Mouse (Mus musculus) activated CD4-positive, CD25-positive, alpha-beta regulatory T cell, adult 4 months (primary cell): Measurements from ENCODE around the gene Col25a1. TPM values are rescaled to one million over a fixed set of nuclear protein-coding genes. Genes with fewer than 3 reads are reported as not detected.

Experiments used
- ATAC-seq: one replicate; pipeline ENCODE4 v1.8.0; 2017
- polyA plus RNA-seq, 2 experiments: library from polyadenylated mRNA; unstranded; fragments of 100-300 nt; shearing (Covaris generic); gene quantifications; one replicate each; pipeline ENCODE4 v1.2.1; 2017

Gene Col25a1
- polyA plus RNA-seq, 2 experiments from 2014 or later, result 0.30 TPM; not detected in 1

GRCm38 (mm10) chr3:130584007-130584406, 452.7 kb downstream of the Col25a1 start:
- no peak for ATAC-seq

GRCm38 (mm10) chr3:130595050-130595449, 463.7 kb downstream of the Col25a1 start:
- no peak for ATAC-seq

GRCm38 (mm10) chr3:130601491-130601890, 470.2 kb downstream of the Col25a1 start:
- no peak for ATAC-seq

- ATAC-seq, result no peak
Observed at GRCm38 (mm10) chr3:130607924-130608323, 476.6 kb downstream of the Col25a1 start.

GRCm38 (mm10) chr3:130614444-130614843, 483.1 kb downstream of the Col25a1 start:
- no peak for ATAC-seq

- no peak for ATAC-seq
Observed at GRCm38 (mm10) chr3:130615625-130616024, 484.3 kb downstream of the Col25a1 start.

- ATAC-seq, result no peak
Observed at GRCm38 (mm10) chr3:130617439-130617898, 486.2 kb downstream of the Col25a1 start, which contains the start of gene Etnppl. Etnppl (plus strand) TSS chr3:130617448.

- ATAC-seq, result no peak
Observed at GRCm38 (mm10) chr3:130620517-130621146, 489.3 kb downstream of the Col25a1 start.

GRCm38 (mm10) chr3:130628358-130628757, 497.1 kb downstream of the Col25a1 start:
- ATAC-seq, result no peak

- ATAC-seq, result no peak
Observed at GRCm38 (mm10) chr3:130633859-130634258, 502.6 kb downstream of the Col25a1 start.

- ATAC-seq, result no peak
Observed at GRCm38 (mm10) chr3:130646110-130646810, 515.0 kb downstream of the Col25a1 start.

Other genes starting within 250 kb of the Col25a1 start
- 10 to 100 TPM; 67.0 to 84.2 TPM for gene Casp6, start 230.1 kb upstream of the Col25a1 start, polyA plus RNA-seq
- 10 to 100 TPM; 25.3 to 28.8 TPM for gene Mcub, start 161.3 kb upstream of the Col25a1 start, polyA plus RNA-seq
- 10 to 100 TPM; 18.9 to 24.2 TPM for gene Sec24b, start 69.9 kb upstream of the Col25a1 start, polyA plus RNA-seq